Mouse (Mus musculus) spleen, embryonic (tissue): ENCODE results near the gene Cdc40.

Experiments
- CTCF ChIA-PET: fragments of 350-600 bp; sonication (Branson Sonifier 250); formaldehyde crosslinking; loops from one replicate; lab custom pipeline; 2022; lab: Charles Lee

Gene Cdc40

GRCm38 (mm10) chr10:40868081-40868480, 15.0 kb downstream of the Cdc40 start:
- CTCF ChIA-PET, result no interaction called here

GRCm38 (mm10) chr10:40857599-40857998, 25.5 kb downstream of the Cdc40 start:
- CTCF ChIA-PET, result no interaction called here

GRCm38 (mm10) chr10:40856703-40857102, 26.4 kb downstream of the Cdc40 start:
- CTCF ChIA-PET, result no interaction called here

- CTCF ChIA-PET, result interaction anchor here (0.6 kb wide), 1 partner anchor 806 kb away, joined by 4 read pairs; no protein-coding TSS in a partner anchor
These were observed 27.5 kb downstream of the Cdc40 start for GRCm38 (mm10) chr10:40855616-40856015.

GRCm38 (mm10) chr10:40851138-40851537, 32.0 kb downstream of the Cdc40 start:
- CTCF ChIA-PET, result interaction anchor here (0.7 kb wide), 1 partner anchor 677 kb away, joined by 3 read pairs; no protein-coding TSS in a partner anchor

- CTCF ChIA-PET, result interaction anchor here (0.7 kb wide), 1 partner anchor 676 kb away, joined by 3 read pairs; no protein-coding TSS in a partner anchor
These were observed 32.5 kb downstream of the Cdc40 start for GRCm38 (mm10) chr10:40850644-40851043.

- CTCF ChIA-PET, result no interaction called here
These were observed 35.8 kb downstream of the Cdc40 start for GRCm38 (mm10) chr10:40847176-40847874.

GRCm38 (mm10) chr10:40845626-40846025, 37.5 kb downstream of the Cdc40 start:
- CTCF ChIA-PET, result interaction anchor here (0.7 kb wide), 1 partner anchor 101 kb away, joined by 3 read pairs; no protein-coding TSS in a partner anchor

GRCm38 (mm10) chr10:40844546-40844945, 38.6 kb downstream of the Cdc40 start:
- CTCF ChIA-PET, result no interaction called here

GRCm38 (mm10) chr10:40843841-40844240, 39.3 kb downstream of the Cdc40 start:
- CTCF ChIA-PET, result no interaction called here

GRCm38 (mm10) chr10:40840086-40840485, 43.0 kb downstream of the Cdc40 start:
- CTCF ChIA-PET, result no interaction called here

GRCm38 (mm10) chr10:40831267-40831666, 51.8 kb downstream of the Cdc40 start:
- CTCF ChIA-PET, result interaction anchor here (0.7 kb wide), 1 partner anchor 611 kb away, joined by 5 read pairs; no protein-coding TSS in a partner anchor

- CTCF ChIA-PET, result interaction anchor here (0.6 kb wide), 1 partner anchor 156 kb away, joined by 3 read pairs; no protein-coding TSS in a partner anchor
These were observed 52.8 kb downstream of the Cdc40 start for GRCm38 (mm10) chr10:40830312-40830711.

- CTCF ChIA-PET, result no interaction called here
These were observed 55.4 kb downstream of the Cdc40 start for GRCm38 (mm10) chr10:40827706-40828105.

GRCm38 (mm10) chr10:40825952-40826351, 57.2 kb downstream of the Cdc40 start:
- CTCF ChIA-PET, result no interaction called here

- CTCF ChIA-PET, result no interaction called here
These were observed 66.6 kb downstream of the Cdc40 start for GRCm38 (mm10) chr10:40816471-40816870.

- CTCF ChIA-PET, result no interaction called here
These were observed 69.5 kb downstream of the Cdc40 start for GRCm38 (mm10) chr10:40813627-40814026.

- CTCF ChIA-PET, result interaction anchor here (0.5 kb wide), 1 partner anchor 651 kb away, joined by 4 read pairs; no protein-coding TSS in a partner anchor
These were observed 73.7 kb downstream of the Cdc40 start for GRCm38 (mm10) chr10:40809411-40809910.

GRCm38 (mm10) chr10:40806221-40806620, 76.9 kb downstream of the Cdc40 start:
- CTCF ChIA-PET, result no interaction called here

- CTCF ChIA-PET, result no interaction called here
These were observed 77.9 kb downstream of the Cdc40 start for GRCm38 (mm10) chr10:40805221-40805620.

GRCm38 (mm10) chr10:40792115-40792514, 91.0 kb downstream of the Cdc40 start:
- CTCF ChIA-PET, result no interaction called here

GRCm38 (mm10) chr10:40790406-40790805, 92.7 kb downstream of the Cdc40 start:
- CTCF ChIA-PET, result no interaction called here
